Mouse (Mus musculus) E14TG2a.4 (cell line): ENCODE measurements around the gene Arf1.
"Not testable (repeated sequence)": the region's sequence is repeated elsewhere in the genome, so short reads cannot be mapped to it uniquely, and the experiment has no call there.

Experiments used
- CTCF ChIP-seq: conservative IDR thresholded peaks from 2 replicates; pipeline ENCODE4 v1.5.1; 2014; ENCODE audit warnings: low read length
- NANOG ChIP-seq: IDR thresholded peaks from 2 replicates; pipeline ENCODE4 v1.6.1; 2014; ENCODE audit warnings: borderline replicate concordance, low read length, mixed read lengths
- POU5F1 ChIP-seq: IDR thresholded peaks from 2 replicates; pipeline ENCODE4 v1.6.1; 2014; ENCODE audit warnings: low read length, borderline replicate concordance

- not testable (repeated sequence) for TF ChIP-seq CTCF, POU5F1, NANOG
Measured at GRCm38 (mm10) chr11:59211561-59211960, 16.5 kb downstream of the Arf1 start.
